ENCODE assay signal across 26 mouse cellular contexts in genomic region chr3:159121626-159122025, GRCm38 (mm10).
DNase-seq lines count a peak whose midpoint lies in the region; ATAC-seq and TF ChIP-seq lines count a peak whose summit lies in the region.
"Had no signal": no experiment of that assay in that cellular context is flagged by ENCODE, and none has a peak within 500 bp of the region (broad histone marks: within the 10 kb centered on the region; RNA-seq: fewer than 3 reads in every experiment).

No protein-coding gene starts in this region.

- no peak for DNase-seq in hindbrain, embryonic 10.5 days (ENCODE audit: low spot score)
- DNase-seq in cerebellum, adult 11 months, result peak; percentile 2
- peak; percentile 40 for DNase-seq in cerebellum, adult 9-11 months
- DNase-seq in adrenal gland, adult 8-10 months, result no peak
- no peak for DNase-seq in spleen, adult 18-20 months
- DNase-seq: embryo, embryonic 11 days; gastrocnemius, postnatal 25 days; heart, postnatal 36 days; kidney, postnatal 4 days; layer of hippocampus, adult 9-11 months; liver; lung, postnatal 4 days; thymus, adult 2 months had no signal

- no peak overlapping the region for H3K4me3 ChIP-seq in hindbrain, embryonic 16.5 days (ENCODE audit: low read length)
- no peak overlapping the region for H3K4me3 ChIP-seq in hindbrain, embryonic 10.5 days
- H3K4me3 ChIP-seq in olfactory bulb, adult 2 months (ENCODE audit: insufficient read depth, low read depth, low read length), result no peak overlapping the region
- H3K4me3 ChIP-seq: embryonic facial prominence, embryonic 13.5 days; erythroblast, embryonic 14.5 days; forebrain, embryonic 12.5 days; heart, embryonic 15.5 days; hindbrain, embryonic 15.5 days; limb, embryonic 10.5 days; liver, embryonic 15.5 days; lung, embryonic 15.5 days; midbrain, embryonic 15.5 days had no signal

- no peaks in the 10 kb centered on the region for H3K4me1 ChIP-seq in hindbrain, embryonic 16.5 days (ENCODE audit: control insufficient read depth, insufficient read depth, low read depth, low read length)
- H3K4me1 ChIP-seq in hindbrain, embryonic 10.5 days (replicated peaks), result no peaks in the 10 kb centered on the region
- peaks cover 2% of the 10 kb centered on the region; the same call in 1 of the 2 replicates for H3K4me1 ChIP-seq in olfactory bulb, adult 2 months (ENCODE audit: control insufficient read depth, insufficient read depth, low read length)
- H3K4me1 ChIP-seq: embryonic facial prominence, embryonic 13.5 days; forebrain, embryonic 12.5 days; heart, embryonic 15.5 days; hindbrain, embryonic 15.5 days; limb, embryonic 10.5 days; liver, embryonic 15.5 days; lung, embryonic 15.5 days; midbrain, embryonic 15.5 days had no signal

- H3K4me2 ChIP-seq in hindbrain, embryonic 16.5 days (ENCODE audit: low read length), result no peak overlapping the region
- H3K4me2 ChIP-seq: embryonic facial prominence, embryonic 13.5 days; forebrain, embryonic 12.5 days; heart, embryonic 15.5 days; hindbrain, embryonic 15.5 days; liver, embryonic 15.5 days; lung, embryonic 15.5 days; midbrain, embryonic 15.5 days had no signal

- no peaks in the 10 kb centered on the region for H3K36me3 ChIP-seq in hindbrain, embryonic 16.5 days (ENCODE audit: control insufficient read depth, insufficient read depth, low read length)
- H3K36me3 ChIP-seq in hindbrain, embryonic 10.5 days, result no peaks in the 10 kb centered on the region
- H3K36me3 ChIP-seq: embryonic facial prominence, embryonic 13.5 days; forebrain, embryonic 12.5 days; heart, embryonic 15.5 days; hindbrain, embryonic 15.5 days; limb, embryonic 10.5 days; liver, embryonic 15.5 days; lung, embryonic 15.5 days; midbrain, embryonic 15.5 days had no signal

- no peak for TF ChIP-seq CTCF in olfactory bulb, adult 2 months (IDR thresholded peaks at IDR 0.05; ENCODE audit: insufficient read depth, low read depth, low read length)

- no peak for TF ChIP-seq POLR2A in olfactory bulb, adult 2 months (IDR thresholded peaks at IDR 0.05; ENCODE audit: insufficient read depth, low read depth, low read length)

- H3K9ac ChIP-seq in hindbrain, embryonic 16.5 days (ENCODE audit: low read depth, low read length), result no peak overlapping the region
- H3K9ac ChIP-seq: embryonic facial prominence, embryonic 13.5 days; forebrain, embryonic 12.5 days; heart, embryonic 15.5 days; hindbrain, embryonic 15.5 days; liver, embryonic 15.5 days; lung, embryonic 15.5 days; midbrain, embryonic 15.5 days had no signal

- no peaks in the 10 kb centered on the region for H3K9me3 ChIP-seq in hindbrain, embryonic 16.5 days (ENCODE audit: control insufficient read depth, low read length)
- H3K9me3 ChIP-seq in hindbrain, embryonic 10.5 days, result no peaks in the 10 kb centered on the region
- H3K9me3 ChIP-seq: embryonic facial prominence, embryonic 13.5 days; forebrain, embryonic 12.5 days; heart, embryonic 15.5 days; hindbrain, embryonic 15.5 days; limb, embryonic 10.5 days; liver, embryonic 15.5 days; lung, embryonic 15.5 days; midbrain, embryonic 15.5 days had no signal

- 84% methylated on average over 3 of the region's 3 CpGs for WGBS in hindbrain, embryonic 16.5 days
- 91% methylated on average over 3 of the region's 3 CpGs for WGBS in hindbrain, embryonic 10.5 days
- WGBS in olfactory bulb, adult 2 months, result 64% methylated on average over 3 of the region's 3 CpGs

- peak; percentile 67; the same call in 1 of the 2 replicates for ATAC-seq in hindbrain, embryonic 16.5 days
- ATAC-seq: intestine, postnatal 0 days; midbrain, embryonic 15.5 days had no signal

- no peaks in the 10 kb centered on the region for H3K27me3 ChIP-seq in hindbrain, embryonic 16.5 days (replicated peaks; ENCODE audit: control insufficient read depth, insufficient read depth, low read length)
- H3K27me3 ChIP-seq in hindbrain, embryonic 10.5 days (ENCODE audit: insufficient read depth, poor library complexity, severe bottlenecking), result no peaks in the 10 kb centered on the region
- H3K27me3 ChIP-seq: embryonic facial prominence, embryonic 13.5 days; forebrain, embryonic 12.5 days; heart, embryonic 15.5 days; hindbrain, embryonic 15.5 days; liver, embryonic 15.5 days; lung, embryonic 15.5 days; midbrain, embryonic 15.5 days had no signal

- H3K27ac ChIP-seq in hindbrain, embryonic 16.5 days (ENCODE audit: low read depth, low read length), result no peak overlapping the region
- no peak overlapping the region for H3K27ac ChIP-seq in hindbrain, embryonic 10.5 days
- H3K27ac ChIP-seq in olfactory bulb, adult 2 months (ENCODE audit: insufficient read depth, low read depth, low read length), result peak overlapping the region; percentile 51; the same call in 1 of the 2 replicates
- H3K27ac ChIP-seq: embryonic facial prominence, embryonic 13.5 days; forebrain, embryonic 12.5 days; heart, embryonic 15.5 days; hindbrain, embryonic 15.5 days; limb, embryonic 10.5 days; liver, embryonic 15.5 days; lung, embryonic 15.5 days; midbrain, embryonic 15.5 days; stomach, postnatal 0 days had no signal

Comparison
In these comparisons a context has a peak if more than half of its experiments do, and no peak if none do; other contexts are left out.
1. DNase-seq: peak in cerebellum, adult 11 months (single experiment) and cerebellum, adult 9-11 months (single experiment); none in hindbrain, embryonic 10.5 days (single experiment), adrenal gland, adult 8-10 months (single experiment) and spleen, adult 18-20 months (0 of 2).